8 mouse cellular contexts compared by ENCODE assay signal in genomic region chr2:102400605-102401351, GRCm38 (mm10). TPM values are rescaled to one million over a fixed set of nuclear protein-coding genes. Genes with fewer than 3 reads are reported as not detected.
DNase-seq lines count a peak whose midpoint lies in the region; ATAC-seq and TF ChIP-seq lines count a peak whose summit lies in the region.

No protein-coding gene starts in this region.

- no peaks in the 10 kb centered on the region for H3K27me3 ChIP-seq in heart, embryonic 13.5 days (replicated peaks)
- no peaks in the 10 kb centered on the region for H3K27me3 ChIP-seq in liver, embryonic 11.5 days (replicated peaks; ENCODE audit: control insufficient read depth, insufficient read depth, low read length)
- H3K27me3 ChIP-seq in myocyte (ENCODE audit: control insufficient read depth, insufficient read depth, insufficient read length), result no peaks in the 10 kb centered on the region

- H3K27ac ChIP-seq in brown adipose tissue, adult 24 weeks (replicated peaks; ENCODE audit: low read depth, low read length), result peak overlapping the region; percentile 35
- peak overlapping the region; percentile 95 for H3K27ac ChIP-seq in heart, embryonic 13.5 days (replicated peaks)
- peak overlapping the region; percentile 93 for H3K27ac ChIP-seq in liver, embryonic 11.5 days (ENCODE audit: low read depth, low read length)

- H3ac ChIP-seq in myocyte (ENCODE audit: control insufficient read depth, insufficient read length), result peak overlapping the region; percentile 92

- H3K9me3 ChIP-seq in heart, embryonic 13.5 days, result no peaks in the 10 kb centered on the region
- no peaks in the 10 kb centered on the region for H3K9me3 ChIP-seq in liver, embryonic 11.5 days (ENCODE audit: control insufficient read depth, low read length)

- WGBS in heart, embryonic 13.5 days, result under 1% methylated on average over 91 of the region's 94 CpGs
- WGBS in liver, embryonic 11.5 days, result under 1% methylated on average over 81 of the region's 94 CpGs

- H3K4me2 ChIP-seq in heart, embryonic 13.5 days, result peak overlapping the region; percentile 89
- H3K4me2 ChIP-seq in liver, embryonic 11.5 days, result peak overlapping the region; percentile 87
- H3K4me2 ChIP-seq in myocyte (ENCODE audit: low read depth), result peak overlapping the region; percentile 89

- peak; percentile 89 for DNase-seq in CD4-positive, CD25-positive, alpha-beta regulatory T cell, adult 2 months (ENCODE audit: low read depth, low spot score)
- DNase-seq in kidney, postnatal 10 days, result peak; percentile 91
- DNase-seq in liver, embryonic 11.5 days (ENCODE audit: low spot score), result peak; percentile 88
- peak; percentile 83 to 88 for DNase-seq in spleen, postnatal 4 days (ENCODE audit: low spot score in 2 of 2)

- H3K36me3 ChIP-seq in heart, embryonic 13.5 days, result peaks cover 6% of the 10 kb centered on the region; the same call in 1 of the 2 replicates
- 0 out of 2 replicates have a peak, but pooled peaks cover 3% of the 10 kb centered on the region for H3K36me3 ChIP-seq in liver, embryonic 11.5 days (ENCODE audit: control insufficient read depth, insufficient read depth, low read length)
- no peaks in the 10 kb centered on the region for H3K36me3 ChIP-seq in myocyte (ENCODE audit: control insufficient read depth, insufficient read depth)

- peak; percentile 93 for ATAC-seq in erythroid progenitor cell, adult 5-6 weeks (replicated peaks; ENCODE audit: low FRiP score, poor library complexity, severe bottlenecking)
- ATAC-seq in heart, embryonic 13.5 days (ENCODE audit: extremely low read depth, insufficient number of reproducible peaks, low FRiP score, low TSS enrichment), result peak; percentile 73
- ATAC-seq in liver, embryonic 11.5 days (replicated peaks; ENCODE audit: low FRiP score), result peak; percentile 94

- peak overlapping the region; percentile 87 for H3K9ac ChIP-seq in heart, embryonic 13.5 days
- H3K9ac ChIP-seq in liver, embryonic 11.5 days (ENCODE audit: low read depth, low read length), result peak overlapping the region; percentile 88

- peaks cover 45% of the 10 kb centered on the region for H3K79me2 ChIP-seq in myocyte (ENCODE audit: control insufficient read depth, insufficient read depth)

- peak; percentile 59 for TF ChIP-seq POLR2A in myocyte (IDR thresholded peaks at IDR 0.05; ENCODE audit: insufficient read length, low read depth)

- peak overlapping the region; percentile 67 for H3K4me3 ChIP-seq in brown adipose tissue, adult 24 weeks (ENCODE audit: insufficient read depth, low read depth, low read length)
- peak overlapping the region; percentile 68 for H3K4me3 ChIP-seq in heart, embryonic 13.5 days
- H3K4me3 ChIP-seq in liver, embryonic 11.5 days (ENCODE audit: low read depth, low read length), result peak overlapping the region; percentile 72
- H3K4me3 ChIP-seq in myocyte, result peak overlapping the region; percentile 28

- H3K4me1 ChIP-seq in brown adipose tissue, adult 24 weeks (ENCODE audit: control insufficient read depth, insufficient read depth, insufficient read length, low read length), result peaks cover 8% of the 10 kb centered on the region
- peaks cover 33% of the 10 kb centered on the region for H3K4me1 ChIP-seq in heart, embryonic 13.5 days
- peaks cover 15% of the 10 kb centered on the region for H3K4me1 ChIP-seq in liver, embryonic 11.5 days (replicated peaks; ENCODE audit: control insufficient read depth, insufficient read depth, low read length)

TF ChIP-seq in myocyte, 11 proteins besides CTCF, POLR2A, EP300 and RAD21:
- TF ChIP-seq MYOD1 (IDR thresholded peaks at IDR 0.05; ENCODE audit: control insufficient read depth in 1 of 3, insufficient read length in 2 of 3, low read depth in 2 of 3), result peak in 1 of 3 experiments; percentile 33
- TF ChIP-seq TCF12 (IDR thresholded peaks at IDR 0.05; ENCODE audit: insufficient read depth, poor library complexity, severe bottlenecking), result no peak
- TF ChIP-seq CEBPB (IDR thresholded peaks at IDR 0.05; ENCODE audit: insufficient read depth, poor library complexity, severe bottlenecking), result no peak
- no peak for TF ChIP-seq TCF3 (IDR thresholded peaks at IDR 0.05; ENCODE audit: insufficient read length, low read depth)
- peak in 1 of 3 experiments; percentile 47 for TF ChIP-seq MYOG (IDR thresholded peaks at IDR 0.05; ENCODE audit: control insufficient read depth in 1 of 3, insufficient read depth in 1 of 3, insufficient read length in 2 of 3, low read depth in 2 of 3)

RNA-seq across cellular contexts. Expression of gene Trim44, which starts 6.8 kb away (rescaled TPM):
- polyA plus RNA-seq in brown adipose tissue, adult 24 weeks (2012; ENCODE audit: insufficient read depth, insufficient read length, missing spikeins), result 52.5 and 73.3 TPM in 2 replicates
- 25.2 and 26.3 TPM in 2 replicates for total RNA-seq in erythroid progenitor cell, adult 5-6 weeks (2015; ENCODE audit: low replicate concordance)
- 21.8 and 23.6 TPM in 2 replicates for total RNA-seq in erythroid progenitor cell, adult 5-6 weeks (2017; ENCODE audit: low replicate concordance)
- 17.7 and 19.9 TPM in 2 replicates for polyA plus RNA-seq in heart, embryonic 13.5 days (2015; fragmentation: Nextera tagmentation; extraction: Ambion mirVana)
- polyA plus RNA-seq in liver, embryonic 11.5 days (2014; fragmentation: Nextera tagmentation; extraction: Ambion mirVana), result 21.8 and 23.1 TPM in 2 replicates
- 16.5 TPM for polyA plus RNA-seq in myocyte (2012; fragmentation: generic; extraction: Trizol)

RNA-seq across cellular contexts. Expression of gene Fjx1, which starts 51.5 kb away (rescaled TPM):
- polyA plus RNA-seq in brown adipose tissue, adult 24 weeks (2012; ENCODE audit: insufficient read depth, insufficient read length, missing spikeins), result 0.44 TPM in 1 of 2 replicates, not detected in the other
- not detected in 2 replicates for total RNA-seq in erythroid progenitor cell, adult 5-6 weeks (2015; ENCODE audit: low replicate concordance)
- total RNA-seq in erythroid progenitor cell, adult 5-6 weeks (2017; ENCODE audit: low replicate concordance), result not detected in 2 replicates
- polyA plus RNA-seq in heart, embryonic 13.5 days (2015; fragmentation: Nextera tagmentation; extraction: Ambion mirVana), result 2.5 and 2.6 TPM in 2 replicates
- polyA plus RNA-seq in liver, embryonic 11.5 days (2014; fragmentation: Nextera tagmentation; extraction: Ambion mirVana), result 4.2 and 4.3 TPM in 2 replicates
- 0.83 TPM for polyA plus RNA-seq in myocyte (2012; fragmentation: generic; extraction: Trizol)

Comparison
In these comparisons a context has a peak if more than half of its experiments do, and no peak if none do; other contexts are left out.
1. Peak in every context shown above with its lines: DNase-seq, ATAC-seq, H3K4me3 ChIP-seq and H3K27ac ChIP-seq.
2. H3K27ac ChIP-seq: peak in every context shown above with its lines; median percentile 95 in heart, embryonic 13.5 days; 93 in liver, embryonic 11.5 days; 35 in brown adipose tissue, adult 24 weeks.